Mouse (Mus musculus) intestine, embryonic 15.5 days (tissue): Measurements from ENCODE around the gene Hist3h2ba. TPM values are rescaled to one million over a fixed set of nuclear protein-coding genes. Genes with fewer than 3 reads are reported as not detected.

Source experiments
- ATAC-seq: fragments of 200-750 bp; cut with Nextera tagmentation; 2 replicates; pipeline ENCODE4 v1.8.0; 2017; ENCODE audit warnings: moderate TSS enrichment, moderate library complexity
- H3K27ac ChIP-seq: fragments of 300-500 bp; sonication (generic); 2 replicates; pipeline ENCODE4 v1.5.1; 2015; ENCODE audit warnings: mild to moderate bottlenecking, inconsistent platforms
- H3K27me3 ChIP-seq: fragments of 300-500 bp; sonication (generic); replicated peaks from 2 replicates; pipeline ENCODE4 v1.6.1; 2015; ENCODE audit warnings: inconsistent platforms
- H3K36me3 ChIP-seq: fragments of 300-500 bp; sonication (generic); 2 replicates; pipeline ENCODE4 v1.6.1; 2015; ENCODE audit warnings: inconsistent platforms
- H3K4me1 ChIP-seq: fragments of 300-500 bp; sonication (generic); replicated peaks from 2 replicates; pipeline ENCODE4 v1.6.1; 2015; ENCODE audit warnings: inconsistent platforms
- H3K4me2 ChIP-seq: fragments of 300-500 bp; sonication (generic); replicated peaks from 2 replicates; pipeline ENCODE4 v1.6.1; 2015; ENCODE audit warnings: mild to moderate bottlenecking, inconsistent platforms
- H3K4me3 ChIP-seq: fragments of 300-500 bp; sonication (generic); replicated peaks from 2 replicates; pipeline ENCODE4 v1.5.1; 2015; ENCODE audit warnings: inconsistent platforms
- H3K9ac ChIP-seq: fragments of 300-500 bp; sonication (generic); 2 replicates; pipeline ENCODE4 v1.6.1; 2015; ENCODE audit warnings: inconsistent platforms
- H3K9me3 ChIP-seq: fragments of 300-500 bp; sonication (generic); 2 replicates; pipeline ENCODE4 v1.6.1; 2016; ENCODE audit warnings: inconsistent platforms
- WGBS: fragments of 180-500 bp; shearing (Covaris S2); methylation state at CpG from one replicate; pipeline ENCODE4 v1.1.7; 2015; 5-methylcytosine and 5-hydroxymethylcytosine counted together
- polyA plus RNA-seq: library from polyadenylated mRNA; unstranded; fragments of >200 nt; fragmentation: Nextera tagmentation; extraction: Ambion mirVana; gene quantifications from 2 replicates; pipeline ENCODE4 v1.2.1, GENCODE M21; 2015

Gene Hist3h2ba
- polyA plus RNA-seq, 1 experiment from 2014 or later: 39.9 TPM

- Histone ChIP-seq H3K9me3 (no peaks in the 10 kb centered on the region), H3K9ac (no peak overlapping the region), H3K4me1 (no peaks in the 10 kb centered on the region; the same call in 1 of the 2 replicates), H3K4me3 (no peak overlapping the region), H3K36me3 (no peaks in the 10 kb centered on the region), H3K4me2 (no peak overlapping the region), H3K27me3 (0 out of 2 replicates have a peak, but pooled peaks cover 5% of the 10 kb centered on the region), H3K27ac (no peak overlapping the region)
- WGBS: 44% methylated on average over 12 of the region's 12 CpGs
- ATAC-seq: no peak
Measured at GRCm38 (mm10) chr11:58995807-58996370, 47.2 kb downstream of the Hist3h2ba start.

- Histone ChIP-seq H3K4me1 (no peaks in the 10 kb centered on the region; the same call in 1 of the 2 replicates), H3K36me3 (no peaks in the 10 kb centered on the region), H3K9me3 (no peaks in the 10 kb centered on the region), H3K4me2 (no peak overlapping the region), H3K27me3 (0 out of 2 replicates have a peak, but pooled peaks cover 5% of the 10 kb centered on the region), H3K4me3 (no peak overlapping the region), H3K9ac (no peak overlapping the region), H3K27ac (no peak overlapping the region)
- no peak for ATAC-seq
- 83% methylated on average over 5 of the region's 5 CpGs for WGBS
Measured at GRCm38 (mm10) chr11:58997541-58997940, 48.8 kb downstream of the Hist3h2ba start.

Other genes starting within 250 kb of the Hist3h2ba start
- not detected in 2 replicates for gene Olfr319, start 249.8 kb upstream of the Hist3h2ba start, polyA plus RNA-seq
- not detected in 2 replicates for gene Olfr318, start 224.9 kb upstream of the Hist3h2ba start, polyA plus RNA-seq
- gene Olfr317, start 209.7 kb upstream of the Hist3h2ba start, polyA plus RNA-seq: not detected in 2 replicates
- not detected in 2 replicates for gene Olfr316, start 196.2 kb upstream of the Hist3h2ba start, polyA plus RNA-seq
- not detected in 2 replicates for gene Olfr315, start 175.7 kb upstream of the Hist3h2ba start, polyA plus RNA-seq
- not detected in 2 replicates for gene Olfr314, start 166.0 kb upstream of the Hist3h2ba start, polyA plus RNA-seq
- 16.8 and 17.2 TPM in 2 replicates for gene Fam183b, start 147.0 kb upstream of the Hist3h2ba start, polyA plus RNA-seq
- gene Olfr313, start 133.9 kb upstream of the Hist3h2ba start, polyA plus RNA-seq: not detected in 2 replicates
- not detected in 2 replicates for gene Olfr312, start 119.7 kb upstream of the Hist3h2ba start, polyA plus RNA-seq
- gene Olfr311, start 109.7 kb upstream of the Hist3h2ba start, polyA plus RNA-seq: not detected in 2 replicates
- 5.4 and 6.1 TPM in 2 replicates for gene Gm12258, start 101.8 kb upstream of the Hist3h2ba start, polyA plus RNA-seq
- gene 2810021J22Rik, start 81.7 kb upstream of the Hist3h2ba start, polyA plus RNA-seq: 6.1 and 7.3 TPM in 2 replicates
- 3.7 and 4.6 TPM in 2 replicates for gene Zfp39, start 44.7 kb upstream of the Hist3h2ba start, polyA plus RNA-seq
- gene Btnl10, start 31.0 kb upstream of the Hist3h2ba start, polyA plus RNA-seq: 0.27 and 0.34 TPM in 2 replicates
- gene Rnf187, start 10.0 kb upstream of the Hist3h2ba start, polyA plus RNA-seq: 201 and 207 TPM in 2 replicates
- 27.2 and 28.3 TPM in 2 replicates for gene Hist3h2a, start 5.8 kb downstream of the Hist3h2ba start, polyA plus RNA-seq
- 0.16 and 0.35 TPM in 2 replicates for gene Trim17, start 5.8 kb downstream of the Hist3h2ba start, polyA plus RNA-seq
- 16.0 and 17.0 TPM in 2 replicates for gene Trim11, start 29.2 kb downstream of the Hist3h2ba start, polyA plus RNA-seq
- gene Obscn, start 187.5 kb downstream of the Hist3h2ba start, polyA plus RNA-seq: 1.3 TPM in 2 replicates
- gene Iba57, start 214.8 kb downstream of the Hist3h2ba start, polyA plus RNA-seq: 6.6 and 8.0 TPM in 2 replicates
- 1.1 and 1.3 TPM in 2 replicates for gene Gjc2, start 234.3 kb downstream of the Hist3h2ba start, polyA plus RNA-seq
- 109 and 126 TPM in 2 replicates for gene Guk1, start 243.3 kb downstream of the Hist3h2ba start, polyA plus RNA-seq